Mouse (Mus musculus) embryo, embryonic 11 days (tissue): ENCODE measurements at regions not wholly inside any gene's neighbourhood (a gene's known extent, or its start where the extent isn't known, plus 50 kb on each side); places are given as distances from the start of the nearest gene placed in this dataset.

ENCODE experiments used
- DNase-seq: peaks from one replicate; pipeline ENCODE4 v3.0.0-alpha.2; 2015

DNA sequence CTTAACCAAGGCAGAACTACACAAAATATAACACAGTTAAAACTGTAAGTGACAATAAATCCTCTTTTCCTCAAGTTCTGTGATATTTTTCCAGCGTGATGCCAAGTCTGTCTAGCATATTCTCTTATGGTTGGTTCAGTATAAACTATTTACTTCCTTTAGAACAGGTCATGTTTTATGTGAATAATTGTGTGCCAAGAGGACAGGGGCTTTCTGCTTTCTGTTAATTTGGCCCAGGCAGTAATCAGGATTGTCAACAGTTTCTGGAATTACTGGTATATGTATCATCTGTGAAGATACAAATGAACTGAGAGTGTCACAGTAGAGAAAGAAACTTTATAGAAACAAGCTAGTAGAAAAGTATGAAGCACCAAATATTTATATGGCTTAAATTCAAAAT is 1039.5 kb upstream of the Adcyap1 start:
- no peak for DNase-seq

GRCm38 (mm10) chr17:92185740-92186139 is 1013.1 kb upstream of the Adcyap1 start:
- DNase-seq: no peak

GRCm38 (mm10) chr17:92210730-92211129 is 988.1 kb upstream of the Adcyap1 start:
- peak; percentile 44 for DNase-seq

- DNase-seq: no peak
Measured at GRCm38 (mm10) chr17:92216464-92216863, 982.4 kb upstream of the Adcyap1 start.
